Mouse (Mus musculus): ENCODE data around the gene Rdh16. TPM values are rescaled to one million over a fixed set of nuclear protein-coding genes. Genes with fewer than 3 reads are reported as not detected.

Gene Rdh16
- polyA plus RNA-seq, 1 experiment, result 0.21 TPM

DNA sequence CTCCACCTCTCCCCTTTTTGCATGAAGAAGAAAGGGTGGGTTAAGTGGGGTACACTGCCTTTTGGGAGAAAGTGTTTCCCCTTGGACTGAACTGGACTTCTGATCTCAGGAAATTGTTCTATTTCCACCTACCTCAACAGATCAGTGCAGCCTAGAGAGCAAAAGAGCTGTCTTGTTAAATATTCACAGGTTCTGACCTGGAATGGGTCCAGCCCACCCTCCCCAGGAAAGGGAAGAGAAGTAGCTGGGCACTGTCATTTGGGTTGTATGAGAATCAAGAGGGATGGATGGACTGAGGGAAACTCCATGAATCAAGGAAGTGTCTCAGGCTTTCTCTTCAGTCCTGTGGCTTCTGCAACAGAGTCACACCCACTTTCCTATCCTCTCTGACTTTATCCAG, 64.0 kb downstream of the Rdh16 start:
- Histone ChIP-seq H3K27ac (ENCODE audit: insufficient read depth, low read length) (no peak overlapping the region), H3K4me1 (ENCODE audit: control insufficient read depth, insufficient read depth, low read length) (no peaks in the 10 kb centered on the region), H3K4me3 (ENCODE audit: insufficient read depth, low read length) (no peak overlapping the region)
- no peak for TF ChIP-seq POLR2A (IDR thresholded peaks at IDR 0.05; ENCODE audit: extremely low read depth, insufficient read depth, low read length)
- TF ChIP-seq CTCF (IDR thresholded peaks at IDR 0.05; ENCODE audit: extremely low read depth, insufficient read depth, low read length), result no peak

DNA sequence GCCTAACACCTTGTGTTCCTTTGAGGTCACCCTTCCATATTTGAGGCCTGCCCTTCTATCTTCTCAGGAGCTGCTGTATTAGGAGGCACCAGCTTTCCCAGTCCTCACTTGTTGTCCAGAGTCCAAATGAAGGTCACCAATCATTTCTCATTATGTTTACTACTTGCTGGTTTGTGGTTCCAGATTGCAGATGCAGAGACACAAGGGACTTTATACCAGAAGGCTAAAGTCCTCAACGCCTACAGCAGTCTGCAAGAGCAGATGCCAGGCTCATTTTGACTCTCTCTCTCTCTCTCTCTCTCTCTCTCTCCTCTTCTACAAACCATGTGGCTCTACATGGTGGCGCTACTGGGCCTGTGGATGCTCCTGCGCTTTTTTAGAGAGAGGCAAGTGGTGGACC, 65.3 kb downstream of the Rdh16 start, which contains the start of gene Rdh16f2:
TSS of gene Rdh16f2 (plus strand) at position 243 of the 400 bp plus-strand sequence.
- H3K4me3 ChIP-seq (ENCODE audit: insufficient read depth, low read length), result no peak within 1 kb of the TSS
- TF ChIP-seq POLR2A (IDR thresholded peaks at IDR 0.05; ENCODE audit: extremely low read depth, insufficient read depth, low read length), result no peak
- TF ChIP-seq CTCF (IDR thresholded peaks at IDR 0.05; ENCODE audit: extremely low read depth, insufficient read depth, low read length), result no peak
- no peak within 1 kb of the TSS for H3K27ac ChIP-seq (ENCODE audit: insufficient read depth, low read length)
- H3K4me1 ChIP-seq (ENCODE audit: control insufficient read depth, insufficient read depth, low read length), result no peaks in the 10 kb centered on the region

DNA sequence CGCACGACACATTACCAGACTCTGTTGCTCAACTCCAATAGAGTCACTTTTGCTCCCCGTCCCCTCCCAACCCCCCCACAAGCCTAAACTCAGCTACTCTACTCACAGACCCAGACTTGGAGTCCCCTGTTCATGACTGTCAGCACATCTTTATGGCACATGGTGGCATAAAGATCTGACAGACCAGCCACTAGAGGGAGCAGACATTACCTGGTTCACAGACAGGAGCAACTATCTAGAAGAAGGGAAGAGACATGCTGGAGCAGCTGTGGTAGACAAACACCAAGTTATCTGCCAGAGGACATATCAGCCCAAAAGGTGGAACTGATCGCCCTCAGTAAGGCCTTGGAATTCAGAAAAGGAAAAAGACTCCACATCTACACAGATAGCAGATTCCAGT, 71.5 kb downstream of the Rdh16 start:
- TF ChIP-seq CTCF (IDR thresholded peaks at IDR 0.05; ENCODE audit: extremely low read depth, insufficient read depth, low read length) (peak; percentile 45), POLR2A (IDR thresholded peaks at IDR 0.05; ENCODE audit: extremely low read depth, insufficient read depth, low read length) (no peak)
- Histone ChIP-seq H3K27ac (ENCODE audit: insufficient read depth, low read length) (no peak overlapping the region), H3K4me1 (ENCODE audit: control insufficient read depth, insufficient read depth, low read length) (no peaks in the 10 kb centered on the region), H3K4me3 (ENCODE audit: insufficient read depth, low read length) (no peak overlapping the region)

DNA sequence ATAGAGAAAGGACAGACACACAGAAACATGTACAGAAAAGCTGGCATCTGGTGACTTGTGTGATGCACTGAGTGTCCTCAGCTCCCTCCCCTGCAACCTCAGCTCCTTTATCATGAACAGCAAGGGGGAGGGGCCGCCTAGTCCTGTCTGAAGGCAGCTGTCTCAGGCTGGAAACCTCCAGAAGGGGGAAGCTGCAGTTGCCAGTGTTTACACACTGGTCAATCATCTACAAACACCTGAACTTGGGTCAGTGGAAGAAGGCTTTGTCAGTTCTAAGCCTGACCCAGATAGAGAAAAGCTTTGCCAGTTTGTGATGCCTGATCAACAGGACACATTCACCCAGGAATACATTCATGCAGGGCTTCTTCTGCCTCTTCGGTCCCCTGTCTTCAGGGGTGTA, 76.7 kb downstream of the Rdh16 start:
- no peak overlapping the region for H3K27ac ChIP-seq (ENCODE audit: insufficient read depth, low read length)
- no peak overlapping the region for H3K4me3 ChIP-seq (ENCODE audit: insufficient read depth, low read length)
- no peaks in the 10 kb centered on the region for H3K4me1 ChIP-seq (ENCODE audit: control insufficient read depth, insufficient read depth, low read length)
- TF ChIP-seq CTCF (IDR thresholded peaks at IDR 0.05; ENCODE audit: extremely low read depth, insufficient read depth, low read length) (no peak), POLR2A (IDR thresholded peaks at IDR 0.05; ENCODE audit: extremely low read depth, insufficient read depth, low read length) (no peak)

DNA sequence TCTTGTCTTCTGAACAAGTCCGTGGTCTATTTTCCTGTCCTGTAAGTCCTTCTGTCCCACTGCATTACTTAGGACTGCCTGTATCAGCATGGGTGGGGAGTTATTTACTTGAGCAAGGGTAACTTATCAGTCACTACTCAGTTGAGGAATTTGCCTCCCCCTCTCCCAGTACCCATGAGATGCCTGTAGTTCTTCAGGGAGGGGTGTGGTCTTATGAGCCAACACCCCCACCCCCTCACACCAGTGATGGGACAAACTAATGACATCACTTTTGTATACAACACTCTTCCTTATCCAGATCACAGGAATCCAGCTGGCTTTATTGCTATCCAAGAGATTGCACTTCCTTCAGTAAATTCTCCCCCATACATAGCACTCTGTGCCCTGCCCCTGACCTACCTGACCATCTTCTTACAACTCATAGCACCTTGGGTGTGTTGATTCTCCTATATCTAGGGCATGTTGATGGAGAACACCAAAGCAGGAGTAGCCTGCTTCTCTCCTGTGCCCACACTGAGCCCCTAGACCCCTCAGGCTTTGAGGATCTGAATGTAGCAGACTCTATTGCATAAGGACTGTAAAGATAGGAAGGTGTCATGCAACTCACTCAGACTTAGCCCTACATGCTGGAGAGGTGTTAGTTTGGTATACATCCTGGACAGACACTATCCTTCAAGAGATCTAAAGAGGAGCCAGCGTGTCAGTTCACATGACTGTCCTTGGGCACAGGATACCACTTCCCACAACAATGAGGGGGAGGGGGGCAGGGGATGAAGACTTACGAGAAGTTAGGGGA, 77.5 kb downstream of the Rdh16 start:
- Histone ChIP-seq H3K4me3 (ENCODE audit: insufficient read depth, low read length) (no peak overlapping the region), H3K27ac (ENCODE audit: insufficient read depth, low read length) (no peak overlapping the region), H3K4me1 (ENCODE audit: control insufficient read depth, insufficient read depth, low read length) (no peaks in the 10 kb centered on the region)
- TF ChIP-seq CTCF (IDR thresholded peaks at IDR 0.05; ENCODE audit: extremely low read depth, insufficient read depth, low read length), result no peak

DNA sequence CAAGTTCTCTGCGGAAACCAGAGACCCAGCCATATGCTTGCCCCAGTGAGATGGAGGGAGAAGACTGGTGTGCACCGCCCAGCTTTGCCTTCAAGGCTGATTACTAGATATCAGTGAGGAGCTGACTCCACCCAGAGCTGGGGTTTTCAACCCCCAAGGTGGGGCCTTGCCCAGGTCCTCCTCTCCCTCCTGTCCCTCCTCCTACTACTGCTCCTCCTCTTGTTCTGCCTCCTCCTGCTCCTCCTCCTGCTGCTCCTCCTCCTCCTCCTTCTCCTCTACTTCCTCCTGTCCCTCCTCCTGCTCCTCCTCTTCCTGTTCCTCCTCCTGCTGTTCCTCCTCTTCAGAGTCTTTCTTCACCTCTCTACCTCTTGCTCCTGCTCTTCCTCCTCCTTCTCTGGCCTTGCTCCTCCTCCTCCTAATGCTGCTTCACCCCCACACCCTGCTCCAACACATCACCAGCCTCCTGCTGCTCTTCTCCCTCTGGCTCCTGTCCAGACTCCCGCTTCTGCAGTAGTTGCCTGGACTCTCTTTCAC, 78.3 kb downstream of the Rdh16 start:
- H3K4me3 ChIP-seq (ENCODE audit: insufficient read depth, low read length), result no peak overlapping the region
- H3K4me1 ChIP-seq (ENCODE audit: control insufficient read depth, insufficient read depth, low read length), result no peaks in the 10 kb centered on the region
- TF ChIP-seq CTCF (IDR thresholded peaks at IDR 0.05; ENCODE audit: extremely low read depth, insufficient read depth, low read length), result no peak
- no peak overlapping the region for H3K27ac ChIP-seq (ENCODE audit: insufficient read depth, low read length)

DNA sequence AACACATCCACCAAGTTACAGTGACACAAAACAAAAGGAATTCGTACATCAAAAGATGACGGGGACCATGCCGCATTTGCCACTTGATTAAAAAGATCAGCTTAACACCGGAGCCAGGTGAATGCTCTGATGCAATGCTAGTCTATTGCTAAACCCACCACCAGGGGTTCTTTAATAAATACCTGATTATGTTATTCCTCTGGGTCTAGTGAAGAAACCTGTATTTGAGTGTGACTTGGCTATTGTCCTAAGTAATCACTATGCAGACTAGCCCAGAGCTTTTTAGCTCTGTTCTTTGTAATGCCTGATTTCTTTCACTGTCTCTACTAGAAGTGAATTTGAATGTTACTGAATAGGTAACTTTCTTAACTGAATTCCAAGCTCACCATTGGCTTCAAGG, 80.1 kb downstream of the Rdh16 start:
- TF ChIP-seq CTCF (IDR thresholded peaks at IDR 0.05; ENCODE audit: extremely low read depth, insufficient read depth, low read length) (no peak), POLR2A (IDR thresholded peaks at IDR 0.05; ENCODE audit: extremely low read depth, insufficient read depth, low read length) (no peak)
- no peaks in the 10 kb centered on the region for H3K4me1 ChIP-seq (ENCODE audit: control insufficient read depth, insufficient read depth, low read length)
- H3K4me3 ChIP-seq (ENCODE audit: insufficient read depth, low read length), result no peak overlapping the region

DNA sequence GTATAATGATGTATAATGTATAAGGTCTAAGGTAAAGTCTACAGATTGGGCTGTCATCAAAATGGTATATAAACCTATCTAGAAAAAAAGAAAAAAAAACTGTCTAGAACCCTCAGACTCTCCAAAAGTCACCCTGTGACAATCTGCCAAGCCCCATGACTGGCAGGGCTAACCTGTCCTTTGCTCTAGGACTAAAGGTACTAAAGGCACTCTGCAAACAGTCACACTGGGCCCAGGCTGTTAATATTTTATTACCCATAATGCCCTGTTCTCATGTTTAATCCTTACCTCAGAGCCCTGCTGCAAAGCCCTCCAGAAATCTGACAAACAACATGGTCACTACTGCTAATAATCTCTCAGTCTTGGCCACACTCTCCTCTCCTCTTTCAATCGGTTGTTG, 85.6 kb downstream of the Rdh16 start:
- Histone ChIP-seq H3K4me1 (ENCODE audit: control insufficient read depth, insufficient read depth, low read length) (no peaks in the 10 kb centered on the region), H3K27ac (ENCODE audit: insufficient read depth, low read length) (no peak overlapping the region), H3K4me3 (ENCODE audit: insufficient read depth, low read length) (no peak overlapping the region)
- no peak for TF ChIP-seq POLR2A (IDR thresholded peaks at IDR 0.05; ENCODE audit: extremely low read depth, insufficient read depth, low read length)
- TF ChIP-seq CTCF (IDR thresholded peaks at IDR 0.05; ENCODE audit: extremely low read depth, insufficient read depth, low read length), result no peak

More for the DNA sequence above, 80.1 kb downstream of the Rdh16 start:
- no peak overlapping the region for H3K27ac ChIP-seq (ENCODE audit: insufficient read depth, low read length)

DNA sequence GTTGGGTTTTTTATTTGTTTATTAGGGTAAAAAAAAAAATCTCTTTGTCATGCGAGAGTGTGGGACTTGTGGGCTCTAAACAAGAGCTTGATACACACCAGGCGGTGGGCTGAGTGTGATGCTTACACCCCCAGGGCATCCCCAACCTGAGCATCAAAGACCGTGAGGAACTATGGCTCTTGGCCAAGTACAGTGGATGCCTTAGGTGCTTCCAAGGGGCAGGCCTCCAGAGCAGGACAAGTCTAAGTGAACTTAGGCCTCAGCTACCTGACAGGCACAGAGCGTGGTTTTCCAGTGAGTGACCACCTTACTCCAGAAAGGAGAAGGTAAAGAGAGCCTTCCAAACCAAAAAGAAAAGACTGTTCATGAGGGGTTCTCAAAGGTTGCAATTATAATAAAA, 86.0 kb downstream of the Rdh16 start:
- Histone ChIP-seq H3K4me3 (ENCODE audit: insufficient read depth, low read length) (no peak overlapping the region), H3K27ac (ENCODE audit: insufficient read depth, low read length) (no peak overlapping the region), H3K4me1 (ENCODE audit: control insufficient read depth, insufficient read depth, low read length) (no peaks in the 10 kb centered on the region)
- TF ChIP-seq CTCF (IDR thresholded peaks at IDR 0.05; ENCODE audit: extremely low read depth, insufficient read depth, low read length) (no peak), POLR2A (IDR thresholded peaks at IDR 0.05; ENCODE audit: extremely low read depth, insufficient read depth, low read length) (no peak)

DNA sequence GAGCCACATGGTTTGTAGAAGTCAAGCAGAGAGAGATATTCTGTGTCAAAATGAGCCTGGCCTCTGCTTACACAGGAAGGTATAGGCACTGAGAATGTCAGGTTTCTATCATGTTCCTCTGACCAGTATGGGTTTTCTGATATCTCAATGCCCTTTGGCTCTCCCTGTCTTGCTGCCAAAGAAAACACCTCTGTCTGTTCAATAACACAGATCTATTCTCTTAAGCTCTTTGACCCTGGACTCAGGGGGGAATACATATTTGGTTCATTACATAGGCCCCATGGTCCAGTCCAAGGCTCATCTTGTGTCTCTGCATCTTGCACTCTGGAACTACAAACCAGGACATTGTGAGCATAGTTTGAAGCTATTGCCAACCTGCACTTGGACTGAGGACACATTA, 87.7 kb downstream of the Rdh16 start, which contains the start of gene Rdh7:
TSS of gene Rdh7 (minus strand) at position 213 of the 400 bp plus-strand sequence.
- no peak within 1 kb of the TSS for H3K4me3 ChIP-seq (ENCODE audit: insufficient read depth, low read length)
- H3K4me1 ChIP-seq (ENCODE audit: control insufficient read depth, insufficient read depth, low read length), result no peaks in the 10 kb centered on the region
- no peak for TF ChIP-seq POLR2A (IDR thresholded peaks at IDR 0.05; ENCODE audit: extremely low read depth, insufficient read depth, low read length)
- TF ChIP-seq CTCF (IDR thresholded peaks at IDR 0.05; ENCODE audit: extremely low read depth, insufficient read depth, low read length), result no peak
- no peak within 1 kb of the TSS for H3K27ac ChIP-seq (ENCODE audit: insufficient read depth, low read length)
